Mouse (Mus musculus) embryonic fibroblast, embryonic 13.5 days (primary cell): ENCODE data around the gene Nxpe4.

Experiments used
- CTCF ChIP-seq: IDR thresholded peaks from 2 replicates; pipeline ENCODE4 v1.5.1; 2011; ENCODE audit warnings: mild to moderate bottlenecking, control low read depth, low read length, moderate library complexity, borderline replicate concordance; ENCODE audit not compliant: insufficient read depth
- POLR2A ChIP-seq: IDR thresholded peaks from 2 replicates; pipeline ENCODE4 v1.6.1; 2011; ENCODE audit warnings: low read depth, mild to moderate bottlenecking, control low read depth, low read length, moderate library complexity

- no peak for TF ChIP-seq POLR2A
- no peak for TF ChIP-seq CTCF
Observed at GRCm38 (mm10) chr9:48284221-48284620, 122.4 kb downstream of the Nxpe4 start.
